Mouse (Mus musculus) lung, adult 10 weeks (tissue): ENCODE results near the gene Cnmd. TPM values are rescaled to one million over a fixed set of nuclear protein-coding genes. Genes with fewer than 3 reads are reported as not detected.

ENCODE experiments used
- polyA plus RNA-seq: library from polyadenylated mRNA; stranded (reverse); fragments of 350-450 nt; fragmentation: Illumina TruSeq; extraction: RNeasy Lipid Tissue Mini Kit (QIAGEN cat#74804); gene quantifications from one replicate; pipeline ENCODE4 v1.2.3, GENCODE M21; 2014; ENCODE audit warnings: low read depth, low replicate concordance; ENCODE audit not compliant: insufficient read depth

The Cnmd gene
- polyA plus RNA-seq: 0.55 TPM

DNA sequence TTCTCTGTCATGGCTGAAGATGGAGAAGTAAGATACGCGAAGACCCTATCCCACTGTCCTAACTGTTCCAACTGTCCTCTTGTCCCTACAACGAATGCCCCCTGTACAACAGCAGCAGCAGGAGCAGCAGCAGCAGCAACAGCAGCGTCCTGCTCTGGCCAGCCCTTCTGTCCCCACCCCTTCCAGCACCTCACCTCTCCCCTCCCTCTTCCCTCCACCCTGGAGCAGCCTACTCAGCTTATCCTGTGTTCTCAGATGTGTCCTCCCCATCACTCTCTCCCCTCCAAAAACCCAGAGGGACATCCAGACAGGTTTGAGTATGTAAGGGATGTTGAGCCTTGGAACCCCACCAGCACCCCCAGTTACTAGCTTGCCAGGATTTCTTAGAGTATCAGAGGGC, at the start of gene Cnmd:
Cnmd (minus strand) TSS at position 170 of the 400 bp plus-strand sequence.

Other genes with a start within 250 kb of the Cnmd start
- gene Kbtbd7, start 235.7 kb downstream of the Cnmd start, polyA plus RNA-seq: 5.2 TPM
- gene Kbtbd6, start 210.3 kb downstream of the Cnmd start, polyA plus RNA-seq: 0.08 TPM
- gene Elf1, start 181.0 kb downstream of the Cnmd start, polyA plus RNA-seq: 21.8 TPM
- gene Wbp4, start 180.7 kb downstream of the Cnmd start, polyA plus RNA-seq: 17.2 TPM
- gene Sugt1, start 74.5 kb downstream of the Cnmd start, polyA plus RNA-seq: 87.4 TPM
- gene Pcdh8, start 109.1 kb upstream of the Cnmd start, polyA plus RNA-seq: not detected